Mouse (Mus musculus) stomach, embryonic 14.5 days (tissue): ENCODE measurements around the gene Kctd17. TPM values are rescaled to one million over a fixed set of nuclear protein-coding genes. Genes with fewer than 3 reads are reported as not detected.

Experiments used
- ATAC-seq: fragments of 200-750 bp; cut with Nextera tagmentation; 2 replicates; pipeline ENCODE4 v1.8.0; 2017; ENCODE audit warnings: low read depth, moderate TSS enrichment; ENCODE audit not compliant: insufficient number of reproducible peaks, insufficient read depth, low FRiP score
- H3K27ac ChIP-seq: fragments of 300-500 bp; sonication (generic); 2 replicates; pipeline ENCODE4 v1.5.1; 2014; ENCODE audit warnings: mild to moderate bottlenecking, low read length, moderate library complexity, mixed read lengths
- H3K27me3 ChIP-seq: fragments of 300-500 bp; sonication (generic); 2 replicates; pipeline ENCODE4 v1.6.1; 2014; ENCODE audit warnings: low read length, control low read depth, mixed read lengths; ENCODE audit not compliant: control insufficient read depth, insufficient read depth
- H3K36me3 ChIP-seq: fragments of 300-500 bp; sonication (generic); 2 replicates; pipeline ENCODE4 v1.6.1; 2014; ENCODE audit warnings: mild to moderate bottlenecking, control low read depth, low read length, moderate library complexity, mixed read lengths; ENCODE audit not compliant: control insufficient read depth, insufficient read depth
- H3K4me1 ChIP-seq: fragments of 300-500 bp; sonication (generic); 2 replicates; pipeline ENCODE4 v1.6.1; 2014; ENCODE audit warnings: low read length, control low read depth, mixed read lengths; ENCODE audit not compliant: control insufficient read depth, insufficient read depth
- H3K4me2 ChIP-seq: fragments of 300-500 bp; sonication (generic); replicated peaks from 2 replicates; pipeline ENCODE4 v1.6.1; 2014; ENCODE audit warnings: low read depth, low read length, control low read depth
- H3K4me3 ChIP-seq: fragments of 300-500 bp; sonication (generic); 2 replicates; pipeline ENCODE4 v1.5.1; 2014; ENCODE audit warnings: low read depth, low read length, control low read depth
- H3K9ac ChIP-seq: fragments of 300-500 bp; sonication (generic); replicated peaks from 2 replicates; pipeline ENCODE4 v1.6.1; 2014; ENCODE audit warnings: low read depth, mild to moderate bottlenecking, control low read depth, low read length, moderate library complexity, mixed read lengths
- H3K9me3 ChIP-seq: fragments of 300-500 bp; sonication (generic); 2 replicates; pipeline ENCODE4 v1.6.1; 2016; ENCODE audit warnings: low read depth, low read length, control low read depth; ENCODE audit not compliant: control insufficient read depth
- WGBS: fragments of 180-500 bp; shearing (Covaris S2); extraction: QIAGEN DNeasy Blood & Tissue Kit; methylation state at CpG from one replicate; pipeline ENCODE4 v1.1.7; 2014; 5-methylcytosine and 5-hydroxymethylcytosine counted together
- polyA plus RNA-seq: library from polyadenylated mRNA; unstranded; fragments of >200 nt; fragmentation: Nextera tagmentation; extraction: Ambion mirVana; gene quantifications from 2 replicates; pipeline ENCODE4 v1.2.1, GENCODE M21; 2014

The Kctd17 gene
- polyA plus RNA-seq, 1 experiment from 2014 or later = 39.4 TPM

DNA sequence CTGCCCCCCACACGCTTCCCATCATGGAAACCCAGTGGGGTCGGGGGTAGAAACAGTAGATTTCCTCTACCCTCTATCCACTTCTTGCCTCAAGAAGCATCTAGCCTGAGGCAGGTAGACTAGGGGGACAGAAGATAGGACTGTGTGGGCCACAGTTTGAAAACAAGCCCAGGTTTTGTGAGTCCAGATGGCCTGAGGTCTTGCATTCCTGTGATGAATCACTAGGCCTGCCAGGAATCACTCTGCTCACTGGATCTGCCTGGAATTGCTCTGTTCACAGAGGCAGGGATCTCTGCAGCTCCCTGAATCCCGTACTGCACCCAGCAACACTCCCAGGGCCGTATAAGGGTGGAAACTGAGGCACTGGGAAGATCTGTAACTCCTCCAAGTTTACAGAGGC lies 54.9 kb downstream of the Kctd17 start:
- ATAC-seq = no peak
- Histone ChIP-seq H3K9ac (no peak overlapping the region), H3K4me1 (0 out of 2 replicates have a peak, but pooled peaks cover 2% of the 10 kb centered on the region), H3K36me3 (no peaks in the 10 kb centered on the region), H3K27ac (no peak overlapping the region), H3K4me2 (no peak overlapping the region), H3K4me3 (no peak overlapping the region), H3K9me3 (no peaks in the 10 kb centered on the region), H3K27me3 (no peaks in the 10 kb centered on the region)
- 72% methylated on average over 4 of the region's 4 CpGs for WGBS

DNA sequence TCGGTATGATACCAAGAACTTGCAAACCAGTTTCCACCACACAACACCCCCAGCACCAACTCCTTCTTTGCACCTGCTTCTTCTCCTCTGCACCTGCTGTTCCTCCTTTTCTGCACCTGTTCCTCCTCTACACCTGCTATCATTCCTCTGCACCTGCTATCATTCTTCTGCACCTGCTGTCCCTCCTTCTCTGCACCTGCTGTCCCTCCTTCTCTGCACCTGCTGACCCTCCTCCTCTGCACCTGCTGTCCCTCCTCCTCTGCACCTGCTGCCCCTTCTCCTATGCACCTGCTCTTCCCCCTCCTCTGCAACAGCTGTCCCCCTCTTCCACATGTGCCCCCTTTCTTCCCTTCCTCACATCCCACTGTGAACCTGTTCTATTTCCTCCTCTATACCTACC lies 58.2 kb downstream of the Kctd17 start:
- Histone ChIP-seq H3K4me1 (no peaks in the 10 kb centered on the region), H3K27ac (no peak overlapping the region), H3K4me2 (no peak overlapping the region), H3K9me3 (no peaks in the 10 kb centered on the region), H3K36me3 (no peaks in the 10 kb centered on the region), H3K4me3 (no peak overlapping the region), H3K9ac (no peak overlapping the region), H3K27me3 (no peaks in the 10 kb centered on the region)
- WGBS = 75% methylated on average over 1 of the region's 1 CpGs
- ATAC-seq = no peak

DNA sequence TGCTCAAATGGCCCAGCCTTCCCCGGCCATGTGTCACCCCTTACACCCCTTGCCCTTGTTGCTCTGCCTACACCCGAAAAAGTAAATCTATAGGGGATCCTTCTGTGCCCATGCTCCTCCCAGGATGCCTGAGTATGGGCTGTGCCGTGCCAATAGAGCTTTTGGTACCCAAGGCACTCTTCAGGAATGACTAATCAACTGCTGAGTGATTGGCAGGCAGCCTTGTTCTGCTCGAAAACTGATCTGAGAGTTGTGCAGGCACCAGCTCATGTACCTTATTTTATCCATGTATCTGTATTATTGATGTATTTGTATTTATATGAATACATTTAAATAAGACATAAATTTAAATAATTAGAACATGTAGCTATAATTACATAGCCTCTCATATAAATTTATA lies 58.7 kb downstream of the Kctd17 start:
- no peaks in the 10 kb centered on the region for H3K4me1 ChIP-seq

More for the DNA sequence above, 58.7 kb downstream of the Kctd17 start:
- no peak overlapping the region for H3K9ac ChIP-seq
- H3K27ac ChIP-seq = no peak overlapping the region
- H3K9me3 ChIP-seq = no peaks in the 10 kb centered on the region
- 73% methylated on average over 4 of the region's 4 CpGs for WGBS
- H3K4me2 ChIP-seq = no peak overlapping the region
- no peak for ATAC-seq
- no peak overlapping the region for H3K4me3 ChIP-seq
- H3K27me3 ChIP-seq = no peaks in the 10 kb centered on the region
- no peaks in the 10 kb centered on the region for H3K36me3 ChIP-seq

Other genes with a start within 250 kb of the Kctd17 start
- gene Pvalb, start 222.2 kb upstream of the Kctd17 start, polyA plus RNA-seq = not detected in 2 replicates
- 3.2 and 5.0 TPM in 2 replicates for gene Ncf4, start 183.8 kb upstream of the Kctd17 start, polyA plus RNA-seq
- gene Csf2rb2, start 122.8 kb upstream of the Kctd17 start, polyA plus RNA-seq = 0.19 and 0.42 TPM in 2 replicates
- gene Csf2rb, start 102.8 kb upstream of the Kctd17 start, polyA plus RNA-seq = 1.6 and 2.3 TPM in 2 replicates
- gene Tex33, start 32.7 kb upstream of the Kctd17 start, polyA plus RNA-seq = not detected in 2 replicates
- 38.6 and 44.6 TPM in 2 replicates for gene Tst, start 22.7 kb upstream of the Kctd17 start, polyA plus RNA-seq
- 3.2 and 4.4 TPM in 2 replicates for gene Mpst, start 22.1 kb upstream of the Kctd17 start, polyA plus RNA-seq
- gene Tmprss6, start 40.1 kb downstream of the Kctd17 start, polyA plus RNA-seq = 0.50 and 0.52 TPM in 2 replicates
- gene Il2rb, start 66.7 kb downstream of the Kctd17 start, polyA plus RNA-seq = 0.34 and 0.41 TPM in 2 replicates
- gene C1qtnf6, start 102.9 kb downstream of the Kctd17 start, polyA plus RNA-seq = 38.8 and 42.0 TPM in 2 replicates
- gene Sstr3, start 116.1 kb downstream of the Kctd17 start, polyA plus RNA-seq = 0.12 TPM in 1 of 2 replicates, not detected in the other
- gene Rac2, start 144.2 kb downstream of the Kctd17 start, polyA plus RNA-seq = 9.4 and 15.9 TPM in 2 replicates
- gene Cyth4, start 168.5 kb downstream of the Kctd17 start, polyA plus RNA-seq = 4.0 and 5.9 TPM in 2 replicates